Comparison of ENCODE assay signal across 18 mouse cellular contexts in genomic region chr11:116014821-116015220, GRCm38 (mm10). TPM values are rescaled to one million over a fixed set of nuclear protein-coding genes. Genes with fewer than 3 reads are reported as not detected.
DNase-seq lines count a peak whose midpoint lies in the region; ATAC-seq lines count a peak whose summit lies in the region.
"Had no signal": no experiment of that assay in that cellular context is flagged by ENCODE, and none has a peak within 500 bp of the region (broad histone marks: within the 10 kb centered on the region; RNA-seq: fewer than 3 reads in every experiment).

No protein-coding gene starts in this region.

- no peak overlapping the region for H3K4me2 ChIP-seq in intestine, embryonic 14.5 days (ENCODE audit: low read length)
- peak overlapping the region; percentile 6; the same call in 1 of the 2 replicates for H3K4me2 ChIP-seq in lung, embryonic 16.5 days (ENCODE audit: low read depth, low read length)
- peak overlapping the region; percentile 8; the same call in 1 of the 2 replicates for H3K4me2 ChIP-seq in stomach, embryonic 16.5 days (ENCODE audit: low read depth, low read length)
- H3K4me2 ChIP-seq: hindbrain, embryonic 13.5 days; limb, embryonic 13.5 days; neural tube, embryonic 13.5 days had no signal

- 63% methylated on average over 8 of the region's 8 CpGs for WGBS in intestine, embryonic 14.5 days
- 38% methylated on average over 8 of the region's 8 CpGs for WGBS in lung, embryonic 16.5 days
- WGBS in stomach, embryonic 16.5 days: 44% methylated on average over 8 of the region's 8 CpGs

- ATAC-seq in intestine, embryonic 14.5 days (replicated peaks; ENCODE audit: low FRiP score, low TSS enrichment, low read depth): no peak
- peak; percentile 11; the same call in 1 of the 2 replicates for ATAC-seq in lung, embryonic 16.5 days (ENCODE audit: low read depth)
- ATAC-seq in stomach, embryonic 16.5 days (ENCODE audit: insufficient read depth, low FRiP score): peak; percentile 23; the same call in 1 of the 2 replicates
- ATAC-seq: forebrain, postnatal 0 days had no signal

- DNase-seq in lung, adult 18-20 months: peak; percentile 54 to 71
- DNase-seq in lung, postnatal 14 days: no peak
- peak; percentile 49 for DNase-seq in intestine, embryonic 14.5 days (ENCODE audit: low spot score)
- no peak for DNase-seq in ovary, postnatal 14 days (ENCODE audit: low spot score)
- no peak for DNase-seq in left cerebral cortex, adult 11 months (ENCODE audit: low spot score)
- DNase-seq: adrenal gland, adult 8-10 months; cerebellum, adult 2 months; forebrain, postnatal 0 days; gastrocnemius, postnatal 14 days; heart, postnatal 10 days; kidney, adult 18-20 months; right cerebral cortex, adult 18-20 months; thymus, postnatal 4 days had no signal

- H3K27ac ChIP-seq in intestine, embryonic 14.5 days (ENCODE audit: low read depth): 0 out of 2 replicates have a peak overlapping the region, but pooled peaks have one; percentile 6
- H3K27ac ChIP-seq in lung, embryonic 16.5 days (ENCODE audit: low read length): peak overlapping the region; percentile 61
- peak overlapping the region; percentile 38 for H3K27ac ChIP-seq in stomach, embryonic 16.5 days (ENCODE audit: low read length)
- H3K27ac ChIP-seq: hindbrain, embryonic 13.5 days; limb, embryonic 13.5 days; neural tube, embryonic 13.5 days had no signal

- H3K36me3 ChIP-seq in intestine, embryonic 14.5 days (ENCODE audit: control insufficient read depth, insufficient read depth, low read length): 0 out of 2 replicates have a peak, but pooled peaks cover 7% of the 10 kb centered on the region
- 0 out of 2 replicates have a peak, but pooled peaks cover 2% of the 10 kb centered on the region for H3K36me3 ChIP-seq in lung, embryonic 16.5 days (ENCODE audit: control insufficient read depth, insufficient read depth, low read length)
- no peaks in the 10 kb centered on the region for H3K36me3 ChIP-seq in stomach, embryonic 16.5 days (ENCODE audit: control insufficient read depth, insufficient read depth, low read length)
- H3K36me3 ChIP-seq: hindbrain, embryonic 13.5 days; neural tube, embryonic 13.5 days had no signal

- peaks cover 15% of the 10 kb centered on the region for H3K4me1 ChIP-seq in intestine, embryonic 14.5 days (replicated peaks; ENCODE audit: control insufficient read depth, insufficient read depth, low read length)
- peaks cover 12% of the 10 kb centered on the region for H3K4me1 ChIP-seq in lung, embryonic 16.5 days (replicated peaks; ENCODE audit: control insufficient read depth, insufficient read depth, low read length)
- H3K4me1 ChIP-seq in stomach, embryonic 16.5 days (ENCODE audit: control insufficient read depth, insufficient read depth, low read length): peaks cover 13% of the 10 kb centered on the region

- no peaks in the 10 kb centered on the region for H3K9me3 ChIP-seq in intestine, embryonic 14.5 days (ENCODE audit: control insufficient read depth, low read length)
- no peaks in the 10 kb centered on the region for H3K9me3 ChIP-seq in lung, embryonic 16.5 days (ENCODE audit: control insufficient read depth, low read length)
- no peaks in the 10 kb centered on the region for H3K9me3 ChIP-seq in stomach, embryonic 16.5 days (replicated peaks; ENCODE audit: control insufficient read depth, low read length)
- H3K9me3 ChIP-seq: hindbrain, embryonic 13.5 days; limb, embryonic 13.5 days; neural tube, embryonic 13.5 days had no signal

- H3K27me3 ChIP-seq in intestine, embryonic 14.5 days (replicated peaks; ENCODE audit: control insufficient read depth, insufficient read depth, low read length): no peaks in the 10 kb centered on the region
- no peaks in the 10 kb centered on the region for H3K27me3 ChIP-seq in lung, embryonic 16.5 days (ENCODE audit: control insufficient read depth, insufficient read depth, low read depth, low read length)
- H3K27me3 ChIP-seq in stomach, embryonic 16.5 days (ENCODE audit: control insufficient read depth, insufficient read depth, low read length): no peaks in the 10 kb centered on the region
- H3K27me3 ChIP-seq: limb, embryonic 13.5 days; neural tube, embryonic 13.5 days had no signal

- no peak overlapping the region for H3K9ac ChIP-seq in intestine, embryonic 14.5 days (ENCODE audit: low read length)
- H3K9ac ChIP-seq in lung, embryonic 16.5 days (ENCODE audit: low read length): no peak overlapping the region
- H3K9ac ChIP-seq in stomach, embryonic 16.5 days (ENCODE audit: low read length): no peak overlapping the region
- H3K9ac ChIP-seq: forebrain, postnatal 0 days; hindbrain, embryonic 13.5 days; limb, embryonic 13.5 days; neural tube, embryonic 13.5 days had no signal

- H3K4me3 ChIP-seq in intestine, embryonic 14.5 days (ENCODE audit: low read depth, low read length): no peak overlapping the region
- H3K4me3 ChIP-seq in lung, embryonic 16.5 days (ENCODE audit: low read length): no peak overlapping the region
- H3K4me3 ChIP-seq in stomach, embryonic 16.5 days (replicated peaks; ENCODE audit: low read length): no peak overlapping the region
- H3K4me3 ChIP-seq: hindbrain, embryonic 13.5 days; limb, embryonic 13.5 days; neural tube, embryonic 13.5 days had no signal

RNA-seq across cellular contexts. Expression of gene Galk1, which starts 2.3 kb away (rescaled TPM):
- 235 and 236 TPM in 2 replicates for polyA plus RNA-seq in intestine, embryonic 14.5 days (2014; fragmentation: Nextera tagmentation; extraction: Ambion mirVana)
- polyA plus RNA-seq in lung, embryonic 16.5 days (2015; fragmentation: Nextera tagmentation; extraction: Ambion mirVana): 188 and 190 TPM in 2 replicates
- 186 and 187 TPM in 2 replicates for polyA plus RNA-seq in stomach, embryonic 16.5 days (2015; fragmentation: Nextera tagmentation; extraction: Ambion mirVana)

RNA-seq across cellular contexts. Expression of gene H3f3b, which starts 12.9 kb away (rescaled TPM):
- 1,654 and 1,734 TPM in 2 replicates for polyA plus RNA-seq in intestine, embryonic 14.5 days (2014; fragmentation: Nextera tagmentation; extraction: Ambion mirVana)
- 1,792 and 1,937 TPM in 2 replicates for polyA plus RNA-seq in lung, embryonic 16.5 days (2015; fragmentation: Nextera tagmentation; extraction: Ambion mirVana)
- 1,496 and 1,592 TPM in 2 replicates for polyA plus RNA-seq in stomach, embryonic 16.5 days (2015; fragmentation: Nextera tagmentation; extraction: Ambion mirVana)

RNA-seq across cellular contexts. Expression of gene Unk, which starts 15.3 kb away (rescaled TPM):
- 29.8 and 34.5 TPM in 2 replicates for polyA plus RNA-seq in intestine, embryonic 14.5 days (2014; fragmentation: Nextera tagmentation; extraction: Ambion mirVana)
- 37.9 and 41.3 TPM in 2 replicates for polyA plus RNA-seq in lung, embryonic 16.5 days (2015; fragmentation: Nextera tagmentation; extraction: Ambion mirVana)
- polyA plus RNA-seq in stomach, embryonic 16.5 days (2015; fragmentation: Nextera tagmentation; extraction: Ambion mirVana): 26.4 and 26.9 TPM in 2 replicates

RNA-seq across cellular contexts. Expression of gene Itgb4, which starts 40.3 kb away (rescaled TPM):
- 4.8 and 5.5 TPM in 2 replicates for polyA plus RNA-seq in intestine, embryonic 14.5 days (2014; fragmentation: Nextera tagmentation; extraction: Ambion mirVana)
- 3.4 and 3.8 TPM in 2 replicates for polyA plus RNA-seq in lung, embryonic 16.5 days (2015; fragmentation: Nextera tagmentation; extraction: Ambion mirVana)
- 18.9 and 24.4 TPM in 2 replicates for polyA plus RNA-seq in stomach, embryonic 16.5 days (2015; fragmentation: Nextera tagmentation; extraction: Ambion mirVana)

Comparison
In these comparisons a context has a peak if more than half of its experiments do, and no peak if none do; other contexts are left out.
1. DNase-seq: peak in lung, adult 18-20 months (2 of 2) and intestine, embryonic 14.5 days (single experiment); none in lung, postnatal 14 days (single experiment), ovary, postnatal 14 days (single experiment) and left cerebral cortex, adult 11 months (single experiment).
2. H3K27ac ChIP-seq: peak in every context shown above with its lines; median percentile 61 in lung, embryonic 16.5 days; 38 in stomach, embryonic 16.5 days; 6 in intestine, embryonic 14.5 days.